Mouse (Mus musculus) kidney, postnatal 0 days (tissue): ENCODE measurements around the gene Igfbp2. TPM values are rescaled to one million over a fixed set of nuclear protein-coding genes. Genes with fewer than 3 reads are reported as not detected.

ENCODE experiments used
- ATAC-seq: fragments of 200-750 bp; cut with Nextera tagmentation; replicated peaks from 2 replicates; pipeline ENCODE4 v1.8.0; 2017; ENCODE audit warnings: low read depth, moderate number of reproducible peaks, moderate TSS enrichment, moderate library complexity; ENCODE audit not compliant: low FRiP score
- DNase-seq: peaks from one replicate; pipeline ENCODE4 v3.0.0-alpha.2; 2016; ENCODE audit warnings: low spot score
- H3K27ac ChIP-seq: fragments of 300-500 bp; sonication (generic); 2 replicates; pipeline ENCODE4 v1.5.1; 2014; ENCODE audit warnings: mild to moderate bottlenecking
- H3K27me3 ChIP-seq: fragments of 300-500 bp; sonication (generic); 2 replicates; pipeline ENCODE4 v1.6.1; 2014; ENCODE audit warnings: low read length, mixed read lengths; ENCODE audit not compliant: insufficient read depth
- H3K36me3 ChIP-seq: fragments of 300-500 bp; sonication (generic); 2 replicates; pipeline ENCODE4 v1.6.1; 2014; ENCODE audit warnings: low read length, mixed read lengths; ENCODE audit not compliant: insufficient read depth
- H3K4me1 ChIP-seq: fragments of 300-500 bp; sonication (generic); replicated peaks from 2 replicates; pipeline ENCODE4 v1.6.1; 2014; ENCODE audit warnings: antibody characterized with exemption, low read length, mixed read lengths; ENCODE audit not compliant: insufficient read depth
- H3K4me2 ChIP-seq: fragments of 300-500 bp; sonication (generic); 2 replicates; pipeline ENCODE4 v1.6.1; 2014; ENCODE audit warnings: mild to moderate bottlenecking, low read length, moderate library complexity, mixed read lengths
- H3K4me3 ChIP-seq: fragments of 300-500 bp; sonication (generic); replicated peaks from 2 replicates; pipeline ENCODE4 v1.5.1; 2014; ENCODE audit warnings: low read depth, low read length
- H3K9ac ChIP-seq: fragments of 300-500 bp; sonication (generic); 2 replicates; pipeline ENCODE4 v1.6.1; 2014; ENCODE audit warnings: low read depth, low read length
- H3K9me3 ChIP-seq: fragments of 300-500 bp; sonication (generic); replicated peaks from 2 replicates; pipeline ENCODE4 v1.6.1; 2016; ENCODE audit warnings: low read length, inconsistent platforms, mixed read lengths
- CTCF ChIP-seq: IDR thresholded peaks from 2 replicates; pipeline ENCODE4 v1.5.1; 2016; ENCODE audit warnings: antibody characterized with exemption, low read depth, mild to moderate bottlenecking, moderate library complexity
- WGBS: fragments of 180-500 bp; shearing (Covaris S2); extraction: QIAGEN DNeasy Blood & Tissue Kit; methylation state at CpG from one replicate; pipeline ENCODE4 v1.1.7; 2014; 5-methylcytosine and 5-hydroxymethylcytosine counted together
- polyA plus RNA-seq: library from polyadenylated mRNA; unstranded; fragments of >200 nt; fragmentation: Nextera tagmentation; extraction: Ambion mirVana; gene quantifications from 2 replicates; pipeline ENCODE4 v1.2.1, GENCODE M21; 2015

Gene Igfbp2
- polyA plus RNA-seq, 1 experiment from 2014 or later, result 123 TPM

GRCm38 (mm10) chr1:72859963-72860362 lies 35.7 kb downstream of the Igfbp2 start:
- no peaks in the 10 kb centered on the region for H3K9me3 ChIP-seq
- peaks cover 21% of the 10 kb centered on the region for H3K36me3 ChIP-seq
- no peak overlapping the region for H3K27ac ChIP-seq
- no peak overlapping the region for H3K4me2 ChIP-seq
- H3K27me3 ChIP-seq, result no peaks in the 10 kb centered on the region
- no peak overlapping the region for H3K9ac ChIP-seq
- ATAC-seq, result no peak
- H3K4me3 ChIP-seq, result no peak overlapping the region
- DNase-seq, result no peak
- 95% methylated on average over 9 of the region's 9 CpGs for WGBS
- TF ChIP-seq CTCF, result no peak
- no peaks in the 10 kb centered on the region for H3K4me1 ChIP-seq

- Histone ChIP-seq H3K9me3 (no peaks in the 10 kb centered on the region), H3K27ac (no peak overlapping the region), H3K4me1 (no peaks in the 10 kb centered on the region), H3K36me3 (peaks cover 21% of the 10 kb centered on the region), H3K27me3 (no peaks in the 10 kb centered on the region), H3K4me3 (no peak overlapping the region), H3K9ac (no peak overlapping the region), H3K4me2 (no peak overlapping the region)
- ATAC-seq (no peak), DNase-seq (no peak)
- 77% methylated on average over 2 of the region's 2 CpGs for WGBS
- no peak for TF ChIP-seq CTCF
Measured at GRCm38 (mm10) chr1:72860502-72860901, 36.2 kb downstream of the Igfbp2 start.

DNA sequence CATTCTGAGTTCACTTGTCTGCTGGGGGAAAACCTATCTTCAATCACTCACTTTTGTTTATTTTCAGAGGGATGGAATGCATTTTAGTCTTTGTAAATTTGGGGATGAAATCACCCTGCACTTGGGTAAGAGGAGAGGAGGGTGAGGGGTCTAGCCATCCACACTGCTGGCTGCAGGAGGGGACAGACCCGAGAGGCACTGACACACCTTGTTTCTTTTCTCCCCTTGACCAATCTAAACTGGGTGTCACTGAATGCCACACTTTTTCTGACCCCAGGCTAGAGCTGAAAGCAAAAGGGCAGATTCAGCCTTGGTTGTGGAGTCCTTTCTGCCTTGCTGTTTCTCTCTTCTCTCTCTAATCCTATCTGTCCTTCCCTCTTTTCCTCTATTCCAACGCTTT lies 37.4 kb downstream of the Igfbp2 start:
- Histone ChIP-seq H3K27ac (no peak overlapping the region), H3K9me3 (no peaks in the 10 kb centered on the region), H3K27me3 (no peaks in the 10 kb centered on the region), H3K4me2 (no peak overlapping the region), H3K36me3 (peaks cover 21% of the 10 kb centered on the region), H3K9ac (no peak overlapping the region), H3K4me1 (no peaks in the 10 kb centered on the region), H3K4me3 (no peak overlapping the region)
- no peak for TF ChIP-seq CTCF
- no peak for ATAC-seq
- DNase-seq, result no peak
- 57% methylated on average over 2 of the region's 2 CpGs for WGBS

DNA sequence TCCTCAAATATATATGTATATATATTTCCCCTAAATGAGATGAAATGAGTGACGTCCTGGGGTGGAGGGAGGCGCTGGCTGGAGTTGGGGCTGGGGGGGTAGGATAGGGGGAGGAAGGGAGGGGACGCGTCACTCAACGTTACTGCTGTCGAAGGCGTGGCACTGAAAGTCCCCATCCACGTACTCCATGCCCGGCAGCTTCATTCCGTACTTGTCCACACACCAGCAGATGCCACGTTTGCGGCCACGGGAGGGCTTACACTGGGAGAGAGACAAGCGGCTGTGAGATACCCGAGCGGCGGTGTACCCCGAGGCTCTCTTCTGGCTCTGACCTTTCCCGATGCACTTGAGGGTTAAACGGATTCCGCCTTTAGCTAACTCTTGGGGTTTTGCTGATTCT lies 37.9 kb downstream of the Igfbp2 start:
- no peak overlapping the region for H3K27ac ChIP-seq
- no peak overlapping the region for H3K4me3 ChIP-seq
- H3K27me3 ChIP-seq, result no peaks in the 10 kb centered on the region
- no peaks in the 10 kb centered on the region for H3K9me3 ChIP-seq
- DNase-seq (no peak), ATAC-seq (no peak)
- H3K36me3 ChIP-seq, result peaks cover 21% of the 10 kb centered on the region
- WGBS, result 87% methylated on average over 21 of the region's 21 CpGs
- no peak for TF ChIP-seq CTCF
- H3K4me1 ChIP-seq, result no peaks in the 10 kb centered on the region
- H3K4me2 ChIP-seq, result no peak overlapping the region
- H3K9ac ChIP-seq, result no peak overlapping the region

GRCm38 (mm10) chr1:72863692-72864091 lies 39.4 kb downstream of the Igfbp2 start:
- no peak overlapping the region for H3K9ac ChIP-seq
- no peak overlapping the region for H3K27ac ChIP-seq
- H3K9me3 ChIP-seq, result no peaks in the 10 kb centered on the region
- no peak for ATAC-seq
- 82% methylated on average over 8 of the region's 8 CpGs for WGBS
- peaks cover under 1% of the 10 kb centered on the region; the same call in 1 of the 2 replicates for H3K4me1 ChIP-seq
- peaks cover 21% of the 10 kb centered on the region for H3K36me3 ChIP-seq
- H3K27me3 ChIP-seq, result no peaks in the 10 kb centered on the region
- no peak overlapping the region for H3K4me3 ChIP-seq
- no peak for TF ChIP-seq CTCF
- no peak overlapping the region for H3K4me2 ChIP-seq
- DNase-seq, result no peak

GRCm38 (mm10) chr1:72864272-72864671 lies 40.0 kb downstream of the Igfbp2 start:
- DNase-seq, result no peak
- no peak overlapping the region for H3K4me3 ChIP-seq
- no peak overlapping the region for H3K27ac ChIP-seq
- ATAC-seq, result 0 out of 2 replicates have a peak, but pooled peaks have one; percentile 15
- no peak overlapping the region for H3K9ac ChIP-seq
- H3K9me3 ChIP-seq, result no peaks in the 10 kb centered on the region
- no peaks in the 10 kb centered on the region for H3K27me3 ChIP-seq
- H3K36me3 ChIP-seq, result peaks cover 19% of the 10 kb centered on the region
- peaks cover 3% of the 10 kb centered on the region for H3K4me1 ChIP-seq
- WGBS, result 70% methylated on average over 3 of the region's 3 CpGs
- H3K4me2 ChIP-seq, result no peak overlapping the region
- TF ChIP-seq CTCF, result no peak

- Histone ChIP-seq H3K9me3 (no peaks in the 10 kb centered on the region), H3K36me3 (peaks cover 6% of the 10 kb centered on the region; the same call in 1 of the 2 replicates), H3K27me3 (no peaks in the 10 kb centered on the region), H3K27ac (no peak overlapping the region), H3K9ac (no peak overlapping the region), H3K4me1 (peaks cover 7% of the 10 kb centered on the region), H3K4me2 (no peak overlapping the region), H3K4me3 (no peak overlapping the region)
- ATAC-seq, result no peak
- 26% methylated on average over 6 of the region's 6 CpGs for WGBS
- peak; percentile 93 for DNase-seq
- TF ChIP-seq CTCF, result peak; percentile 99
Measured at GRCm38 (mm10) chr1:72865900-72866299, 41.6 kb downstream of the Igfbp2 start.
